Mouse (Mus musculus) intestine, embryonic 15.5 days (tissue): ENCODE measurements around the gene Apaf1. TPM values are rescaled to one million over a fixed set of nuclear protein-coding genes. Genes with fewer than 3 reads are reported as not detected.

Experiments
- polyA plus RNA-seq: library from polyadenylated mRNA; unstranded; fragments of >200 nt; fragmentation: Nextera tagmentation; extraction: Ambion mirVana; gene quantifications from 2 replicates; pipeline ENCODE4 v1.2.1, GENCODE M21; 2015

Apaf1 gene
- polyA plus RNA-seq, 1 experiment from 2014 or later: 20.6 TPM

Other genes with a start within 250 kb of the Apaf1 start
- 37.2 and 40.0 TPM in 2 replicates for gene Ikbip, start 170 bp upstream of the Apaf1 start, polyA plus RNA-seq
- gene Slc25a3, start 41.3 kb upstream of the Apaf1 start, polyA plus RNA-seq: 611 and 651 TPM in 2 replicates
- 165 and 209 TPM in 2 replicates for gene Tmpo, start 98.5 kb upstream of the Apaf1 start, polyA plus RNA-seq